Mouse (Mus musculus) myocyte (in vitro differentiated cells): ENCODE measurements around the gene Myo9a. TPM values are rescaled to one million over a fixed set of nuclear protein-coding genes. Genes with fewer than 3 reads are reported as not detected.
"Not testable (repeated sequence)": the region's sequence is repeated elsewhere in the genome, so short reads cannot be mapped to it uniquely, and the experiment has no call there.

ENCODE experiments used
- H3K27me3 ChIP-seq: one replicate; pipeline ENCODE4 v1.6.1; 2011; ENCODE audit not compliant: control insufficient read depth, insufficient read depth, insufficient read length
- H3K36me3 ChIP-seq: one replicate; pipeline ENCODE4 v1.6.1; 2011; ENCODE audit not compliant: control insufficient read depth, insufficient read depth
- H3K4me2 ChIP-seq: one replicate; pipeline ENCODE4 v1.6.1; 2011; ENCODE audit warnings: low read depth, control low read depth
- H3K4me3 ChIP-seq: one replicate; pipeline ENCODE4 v1.5.1; 2011; ENCODE audit warnings: mild to moderate bottlenecking, control low read depth, moderate library complexity
- H3K79me2 ChIP-seq: one replicate; pipeline ENCODE4 v1.6.1; 2011; ENCODE audit not compliant: control insufficient read depth, insufficient read depth
- H3ac ChIP-seq: one replicate; pipeline ENCODE4 v1.6.1; 2011; ENCODE audit not compliant: control insufficient read depth, insufficient read length
- CEBPB ChIP-seq: IDR thresholded peaks from 2 replicates; pipeline ENCODE4 v1.6.1; 2011; ENCODE audit warnings: mild to moderate bottlenecking, moderate library complexity; ENCODE audit not compliant: poor library complexity, insufficient read depth, severe bottlenecking
- E2F4 ChIP-seq: IDR thresholded peaks from one replicate; pipeline ENCODE4 v1.6.1; 2011; ENCODE audit warnings: mild to moderate bottlenecking, control low read depth, moderate library complexity; ENCODE audit not compliant: insufficient read depth
- MAX ChIP-seq: IDR thresholded peaks from one replicate; pipeline ENCODE4 v1.6.1; 2011; ENCODE audit warnings: low read depth, mild to moderate bottlenecking, control low read depth
- MYOD1 ChIP-seq, 3 experiments: IDR thresholded peaks; one replicate each; pipeline ENCODE4 v1.6.1; 2011; ENCODE audit warnings: control low read depth in 2 of 3, low read depth in 2 of 3, mild to moderate bottlenecking in 2 of 3, moderate library complexity in 1 of 3; ENCODE audit not compliant: insufficient read length in 2 of 3, control insufficient read depth in 1 of 3
- MYOG ChIP-seq, 3 experiments: IDR thresholded peaks; one replicate each; pipeline ENCODE4 v1.6.1; 2011; ENCODE audit warnings: control low read depth in 2 of 3, low read depth in 2 of 3, mild to moderate bottlenecking in 2 of 3; ENCODE audit not compliant: insufficient read length in 2 of 3, control insufficient read depth in 1 of 3, insufficient read depth in 1 of 3
- POLR2A ChIP-seq: IDR thresholded peaks from one replicate; pipeline ENCODE4 v1.6.1; 2011; ENCODE audit warnings: low read depth, mild to moderate bottlenecking, control low read depth, moderate library complexity; ENCODE audit not compliant: insufficient read length
- POLR2AphosphoS2 ChIP-seq: IDR thresholded peaks from one replicate; pipeline ENCODE4 v1.6.1; 2011; ENCODE audit warnings: low read depth, control low read depth; ENCODE audit not compliant: insufficient read length
- REST ChIP-seq: IDR thresholded peaks from one replicate; pipeline ENCODE4 v1.6.1; 2011; ENCODE audit warnings: mild to moderate bottlenecking, control low read depth, moderate library complexity; ENCODE audit not compliant: insufficient read depth, insufficient read length
- SRF ChIP-seq: IDR thresholded peaks from one replicate; pipeline ENCODE4 v1.6.1; 2011; ENCODE audit warnings: low read depth; ENCODE audit not compliant: control insufficient read depth, insufficient read length
- TCF12 ChIP-seq: IDR thresholded peaks from one replicate; pipeline ENCODE4 v1.6.1; 2011; ENCODE audit warnings: mild to moderate bottlenecking, control low read depth; ENCODE audit not compliant: poor library complexity, insufficient read depth, severe bottlenecking
- TCF3 ChIP-seq: IDR thresholded peaks from one replicate; pipeline ENCODE4 v1.6.1; 2011; ENCODE audit warnings: low read depth, control low read depth; ENCODE audit not compliant: insufficient read length
- USF1 ChIP-seq: IDR thresholded peaks from one replicate; pipeline ENCODE4 v1.6.1; 2011; ENCODE audit warnings: low read depth, mild to moderate bottlenecking, control low read depth, moderate library complexity
- polyA plus RNA-seq: library from polyadenylated mRNA; unstranded; fragments of >200 nt; fragmentation: generic; extraction: Trizol; gene quantifications from one replicate; pipeline ENCODE4 v1.2.1, GENCODE M21; 2012; ENCODE audit warnings: missing spikeins

Gene Myo9a
- polyA plus RNA-seq, 1 experiment: 3.5 TPM

DNA sequence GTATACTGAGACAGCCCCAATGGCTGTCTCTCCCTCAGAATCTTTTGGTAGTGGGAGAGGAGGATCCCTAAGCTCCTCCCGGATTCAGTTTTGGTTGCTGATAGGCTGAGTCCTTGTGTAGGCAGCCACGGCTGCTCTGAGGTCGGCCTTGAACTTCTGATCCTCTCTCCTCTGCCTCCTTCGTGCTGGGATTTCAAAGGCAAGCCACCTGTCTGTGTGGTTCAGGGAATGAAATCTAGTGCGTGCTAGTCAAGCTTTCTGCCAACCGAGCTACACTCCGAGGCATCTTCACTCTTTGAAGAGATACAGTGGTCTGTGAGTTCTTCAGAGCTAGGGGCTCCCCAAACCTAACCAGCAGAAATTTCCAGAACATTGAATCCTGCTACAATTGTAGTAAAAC, 202.9 kb downstream of the Myo9a start:
- Histone ChIP-seq H3K4me3 (no peak overlapping the region), H3K79me2 (no peaks in the 10 kb centered on the region)

DNA sequence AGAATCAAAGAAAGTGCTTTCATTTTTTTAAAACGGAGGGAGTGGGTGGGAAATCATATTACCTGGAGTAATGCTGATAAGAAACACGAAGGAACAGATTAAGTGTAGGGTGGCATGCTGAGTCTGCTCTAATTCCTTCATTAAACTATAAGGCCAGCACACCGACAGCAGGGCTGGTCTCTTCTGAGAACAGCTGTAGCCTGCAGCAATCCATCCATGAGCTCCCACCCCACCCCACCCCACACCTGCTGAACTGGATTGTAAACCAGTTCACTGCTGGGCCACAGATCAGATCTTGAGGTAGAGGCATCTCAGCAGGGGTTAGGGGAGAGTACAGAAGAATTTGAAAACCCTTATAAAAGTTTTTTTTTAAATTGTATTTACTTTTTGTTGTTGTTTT, 204.5 kb downstream of the Myo9a start:
- Histone ChIP-seq H3K4me3 (no peak overlapping the region), H3K79me2 (no peaks in the 10 kb centered on the region), H3K27me3 (peaks cover 13% of the 10 kb centered on the region), H3ac (no peak overlapping the region), H3K4me2 (peak overlapping the region; percentile 41), H3K36me3 (no peaks in the 10 kb centered on the region)
- TF ChIP-seq TCF12 (peak; percentile 24), MYOD1 (IDR thresholded peaks at IDR 0.05; ENCODE audit: control insufficient read depth in 1 of 3, insufficient read length in 2 of 3, low read depth in 2 of 3) (peak in 2 of 3 experiments; percentile 10 to 61), MYOG (IDR thresholded peaks at IDR 0.05; ENCODE audit: control insufficient read depth in 1 of 3, insufficient read depth in 1 of 3, insufficient read length in 2 of 3, low read depth in 2 of 3) (peak in 2 of 3 experiments; percentile 31 to 50), MAX (no peak)

More for the DNA sequence above, 202.9 kb downstream of the Myo9a start:
- H3ac ChIP-seq: no peak overlapping the region
- peaks cover 30% of the 10 kb centered on the region for H3K27me3 ChIP-seq
- no peak overlapping the region for H3K4me2 ChIP-seq
- TF ChIP-seq E2F4 (no peak), MYOG (IDR thresholded peaks at IDR 0.05; ENCODE audit: control insufficient read depth in 1 of 3, insufficient read depth in 1 of 3, insufficient read length in 2 of 3, low read depth in 2 of 3) (no peak), POLR2A (no peak), SRF (no peak), MYOD1 (IDR thresholded peaks at IDR 0.05; ENCODE audit: control insufficient read depth in 1 of 3, insufficient read length in 2 of 3, low read depth in 2 of 3) (no peak), TCF3 (no peak), CEBPB (no peak), MAX (no peak), REST (no peak)
- no peaks in the 10 kb centered on the region for H3K36me3 ChIP-seq

DNA sequence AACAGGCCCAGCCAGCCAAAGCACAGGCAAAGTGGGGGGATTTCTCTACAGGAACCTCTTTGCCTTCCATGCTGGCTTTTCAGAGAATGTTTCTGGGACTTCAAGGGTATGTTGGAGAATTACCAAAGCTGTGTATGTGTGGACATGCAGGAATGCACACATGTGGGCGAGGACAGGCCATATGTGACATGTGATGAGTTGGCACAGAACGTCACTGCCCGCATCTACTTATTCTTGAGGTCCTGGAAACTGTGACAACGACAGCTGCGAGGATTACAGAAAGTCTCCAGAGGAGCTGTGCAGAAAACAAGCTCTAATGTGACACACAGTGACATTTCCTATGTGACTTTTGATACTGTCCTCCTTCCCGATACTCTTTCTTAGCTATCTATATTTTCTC, 205.0 kb downstream of the Myo9a start:
- no peaks in the 10 kb centered on the region for H3K36me3 ChIP-seq
- no peak overlapping the region for H3ac ChIP-seq
- H3K79me2 ChIP-seq: no peaks in the 10 kb centered on the region
- peak overlapping the region; percentile 41 for H3K4me2 ChIP-seq
- H3K4me3 ChIP-seq: no peak overlapping the region
- peaks cover 8% of the 10 kb centered on the region for H3K27me3 ChIP-seq
- peak; percentile 55 for TF ChIP-seq TCF3
- peak; percentile 51 to 88 (median 52) for TF ChIP-seq MYOD1 (IDR thresholded peaks at IDR 0.05; ENCODE audit: control insufficient read depth in 1 of 3, insufficient read length in 2 of 3, low read depth in 2 of 3)
- TF ChIP-seq MYOG (IDR thresholded peaks at IDR 0.05; ENCODE audit: control insufficient read depth in 1 of 3, insufficient read depth in 1 of 3, insufficient read length in 2 of 3, low read depth in 2 of 3): peak in 2 of 3 experiments; percentile 62 to 91
- TF ChIP-seq TCF12: peak; percentile 60
- no peak for TF ChIP-seq E2F4

DNA sequence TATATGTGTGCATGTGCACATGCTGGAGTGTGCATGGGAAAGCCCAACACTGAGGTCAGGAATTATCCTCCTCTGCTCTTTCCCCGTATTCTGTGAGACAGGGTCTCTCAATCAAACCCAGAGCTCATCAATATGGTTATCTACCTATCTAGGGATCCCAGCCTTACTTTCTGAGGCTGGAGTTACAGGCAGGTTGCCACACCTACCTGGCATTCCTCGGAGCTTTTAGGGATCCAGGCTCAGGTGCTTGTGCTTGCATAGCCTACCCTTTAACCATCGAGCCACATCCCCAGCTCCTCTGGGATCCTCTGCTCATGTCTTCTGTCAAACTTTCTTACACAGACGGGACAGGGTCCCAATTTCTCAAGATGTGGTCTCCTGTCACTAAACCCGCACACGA, 205.8 kb downstream of the Myo9a start:
- H3K27me3 ChIP-seq: peaks cover 2% of the 10 kb centered on the region
- no peaks in the 10 kb centered on the region for H3K36me3 ChIP-seq
- H3K4me2 ChIP-seq: peak overlapping the region; percentile 41
- H3K4me3 ChIP-seq: no peak overlapping the region
- H3ac ChIP-seq: no peak overlapping the region
- TF ChIP-seq MAX: no peak
- TF ChIP-seq TCF3: no peak
- no peak for TF ChIP-seq POLR2AphosphoS2
- no peak for TF ChIP-seq USF1
- no peak for TF ChIP-seq MYOG (IDR thresholded peaks at IDR 0.05; ENCODE audit: control insufficient read depth in 1 of 3, insufficient read depth in 1 of 3, insufficient read length in 2 of 3, low read depth in 2 of 3)
- TF ChIP-seq SRF: no peak
- TF ChIP-seq MYOD1 (IDR thresholded peaks at IDR 0.05; ENCODE audit: control insufficient read depth in 1 of 3, insufficient read length in 2 of 3, low read depth in 2 of 3): no peak
- no peak for TF ChIP-seq E2F4
- no peak for TF ChIP-seq TCF12
- no peak for TF ChIP-seq REST
- TF ChIP-seq CEBPB: no peak
- no peak for TF ChIP-seq POLR2A
- no peaks in the 10 kb centered on the region for H3K79me2 ChIP-seq

DNA sequence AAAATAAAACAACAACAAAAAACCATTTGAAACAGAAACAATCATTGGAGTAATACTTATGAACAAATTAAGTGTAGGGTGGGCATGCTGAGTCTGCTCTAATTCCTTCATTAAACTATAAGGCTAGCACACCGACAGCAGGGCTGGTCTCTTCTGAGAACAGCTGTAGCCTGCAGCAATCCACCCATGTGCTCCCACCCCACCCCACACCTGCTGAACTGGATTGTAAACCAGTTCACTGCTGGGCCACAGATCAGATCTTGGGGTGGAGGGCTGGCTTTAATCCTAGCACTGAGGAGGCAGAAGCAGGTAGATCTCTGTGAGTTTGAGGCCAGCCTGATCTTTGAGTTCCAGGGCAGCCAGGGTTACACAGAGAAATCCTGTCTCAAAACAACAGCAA, 207.4 kb downstream of the Myo9a start:
- not testable (repeated sequence) for H3K4me3 ChIP-seq, H3ac ChIP-seq, H3K27me3 ChIP-seq, H3K36me3 ChIP-seq, H3K79me2 ChIP-seq, H3K4me2 ChIP-seq
- TF ChIP-seq MYOG (IDR thresholded peaks at IDR 0.05; ENCODE audit: control insufficient read depth in 1 of 3, insufficient read depth in 1 of 3, insufficient read length in 2 of 3, low read depth in 2 of 3) (peak; percentile 18 to 77 (median 26)), MYOD1 (IDR thresholded peaks at IDR 0.05; ENCODE audit: control insufficient read depth in 1 of 3, insufficient read length in 2 of 3, low read depth in 2 of 3) (peak in 1 of 3 experiments; percentile 64)
